Mouse (Mus musculus) forebrain, embryonic 10.5 days (tissue): Measurements from ENCODE around the gene Tedc2. TPM values are rescaled to one million over a fixed set of nuclear protein-coding genes. Genes with fewer than 3 reads are reported as not detected.

Experiments used
- DNase-seq: peaks from one replicate; pipeline ENCODE4 v3.0.0-alpha.2; 2017; ENCODE audit warnings: low spot score; ENCODE audit errors: extremely low spot score
- H3K27ac ChIP-seq: fragments of 300-500 bp; sonication (generic); 2 replicates; pipeline ENCODE4 v1.5.1; 2016; ENCODE audit warnings: mild to moderate bottlenecking
- H3K27me3 ChIP-seq: fragments of 300-500 bp; sonication (generic); 2 replicates; pipeline ENCODE4 v1.6.1; 2016; ENCODE audit warnings: mild to moderate bottlenecking; ENCODE audit not compliant: poor library complexity, severe bottlenecking
- H3K36me3 ChIP-seq: fragments of 300-500 bp; sonication (generic); replicated peaks from 2 replicates; pipeline ENCODE4 v1.6.1; 2016; ENCODE audit warnings: mild to moderate bottlenecking, moderate library complexity
- H3K4me1 ChIP-seq: fragments of 300-500 bp; sonication (generic); 2 replicates; pipeline ENCODE4 v1.6.1; 2016
- H3K4me3 ChIP-seq: fragments of 300-500 bp; sonication (generic); 2 replicates; pipeline ENCODE4 v1.5.1; 2016; ENCODE audit warnings: mild to moderate bottlenecking, moderate library complexity
- H3K9me3 ChIP-seq: fragments of 300-500 bp; sonication (generic); 2 replicates; pipeline ENCODE4 v1.6.1; 2016; ENCODE audit warnings: mild to moderate bottlenecking, moderate library complexity
- WGBS: fragments of 180-500 bp; shearing (Covaris S2); methylation state at CpG from one replicate; pipeline ENCODE4 v1.1.7; 2016; 5-methylcytosine and 5-hydroxymethylcytosine counted together
- polyA plus RNA-seq: library from polyadenylated mRNA; unstranded; fragments of >200 nt; fragmentation: Nextera tagmentation; extraction: Ambion mirVana; gene quantifications from 2 replicates; pipeline ENCODE4 v1.2.1, GENCODE M21; 2016

Tedc2 gene
- polyA plus RNA-seq, 1 experiment from 2014 or later, result 22.1 TPM

DNA sequence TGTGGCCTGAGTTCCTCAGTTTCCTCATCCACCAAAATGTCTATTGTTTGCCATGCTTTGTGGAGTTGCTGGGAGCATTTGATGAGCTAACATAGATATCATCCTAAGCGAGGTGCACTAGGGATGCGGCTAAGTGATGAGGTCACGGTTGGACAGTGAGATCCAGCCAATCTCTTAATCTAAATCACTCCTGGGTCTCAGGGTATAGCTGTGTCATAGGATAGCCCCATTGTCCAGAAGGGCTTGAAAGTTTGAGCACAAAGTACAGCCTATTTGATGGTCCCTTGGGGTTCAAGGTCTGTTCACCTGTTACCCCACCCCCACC lies 10.8 kb downstream of the Tedc2 start:
- Histone ChIP-seq H3K4me3 (peak overlapping the region; percentile 67), H3K27ac (peak overlapping the region; percentile 90), H3K36me3 (peaks cover 10% of the 10 kb centered on the region), H3K9me3 (no peaks in the 10 kb centered on the region), H3K4me1 (peaks cover 78% of the 10 kb centered on the region), H3K27me3 (peaks cover 59% of the 10 kb centered on the region)
- DNase-seq, result no peak
- WGBS, result 75% methylated on average over 3 of the region's 3 CpGs

DNA sequence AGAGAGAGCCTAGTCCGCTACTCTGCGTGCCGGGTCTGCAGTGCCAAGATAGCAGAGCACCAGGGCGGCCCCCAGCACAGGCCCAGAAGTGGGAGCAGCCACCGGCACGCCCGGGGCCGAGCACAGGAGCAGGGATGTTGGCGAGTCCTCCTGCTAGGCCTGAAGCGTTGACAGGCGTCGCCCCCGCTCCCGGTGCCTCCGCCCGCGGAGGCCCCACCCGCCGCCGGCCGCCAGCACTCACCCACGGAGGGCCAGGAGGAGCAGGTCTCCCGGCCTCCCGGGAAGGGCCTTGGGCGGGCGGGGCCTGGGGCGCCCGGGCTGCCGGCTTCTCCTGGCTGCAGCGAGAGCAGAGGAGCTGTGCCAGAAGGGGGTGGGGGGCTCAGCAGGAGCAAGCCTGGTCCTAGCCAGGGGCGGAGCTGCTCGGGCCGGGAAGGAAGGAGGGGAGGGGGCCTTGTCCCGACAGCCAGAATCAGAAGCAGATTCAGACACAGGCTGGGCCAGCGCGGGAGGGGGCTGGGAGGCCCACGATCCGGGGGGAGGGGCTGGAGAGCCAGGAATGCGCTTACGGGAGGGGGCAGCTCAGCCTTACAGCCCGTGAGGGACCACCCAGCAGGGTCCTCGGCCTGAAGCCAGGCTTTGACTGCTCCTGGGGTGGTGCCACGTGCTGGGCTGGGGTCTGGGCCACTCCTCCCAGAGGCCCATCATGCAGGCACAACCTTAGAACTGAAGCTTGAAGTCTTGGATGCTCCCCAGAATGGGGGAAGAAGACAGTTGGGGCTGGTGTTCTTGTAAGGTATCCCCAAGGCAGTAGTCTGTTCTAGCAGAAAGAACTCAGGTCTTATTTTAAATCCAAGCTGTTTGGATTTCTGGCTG lies 11.4 kb downstream of the Tedc2 start, which contains the start of gene Ntn3:
Ntn3 (minus strand) TSS at position 489 of the 873 bp plus-strand sequence.
- Histone ChIP-seq H3K9me3 (no peaks in the 10 kb centered on the region), H3K4me1 (peaks cover 84% of the 10 kb centered on the region), H3K27me3 (peaks cover 63% of the 10 kb centered on the region), H3K36me3 (peaks cover 4% of the 10 kb centered on the region), H3K4me3 (peak within 1 kb of the TSS; percentile 67), H3K27ac (peak within 1 kb of the TSS; percentile 90)
- 2% methylated on average over 42 of the region's 43 CpGs for WGBS
- peak; percentile 72 for DNase-seq

- H3K27me3 ChIP-seq, result peaks cover 63% of the 10 kb centered on the region
- DNase-seq, result peak; percentile 57
- H3K4me3 ChIP-seq, result peak overlapping the region; percentile 67
- no peaks in the 10 kb centered on the region for H3K9me3 ChIP-seq
- no peaks in the 10 kb centered on the region for H3K36me3 ChIP-seq
- WGBS, result 2% methylated on average over 29 of the region's 29 CpGs
- peaks cover 88% of the 10 kb centered on the region for H3K4me1 ChIP-seq
- peak overlapping the region; percentile 90 for H3K27ac ChIP-seq
Observed at GRCm38 (mm10) chr17:24208641-24209042, 12.0 kb downstream of the Tedc2 start.

- peaks cover 94% of the 10 kb centered on the region for H3K4me1 ChIP-seq
- no peaks in the 10 kb centered on the region for H3K36me3 ChIP-seq
- H3K4me3 ChIP-seq, result peak overlapping the region; percentile 67
- 57% methylated on average over 34 of the region's 34 CpGs for WGBS
- peaks cover 63% of the 10 kb centered on the region for H3K27me3 ChIP-seq
- H3K9me3 ChIP-seq, result no peaks in the 10 kb centered on the region
- H3K27ac ChIP-seq, result peak overlapping the region; percentile 90
- DNase-seq, result peak; percentile 21
Observed at GRCm38 (mm10) chr17:24207768-24208640, 12.6 kb downstream of the Tedc2 start.

GRCm38 (mm10) chr17:24206451-24207351 lies 13.9 kb downstream of the Tedc2 start:
- Histone ChIP-seq H3K27ac (peak overlapping the region; percentile 78), H3K27me3 (peaks cover 63% of the 10 kb centered on the region), H3K4me1 (peaks cover 86% of the 10 kb centered on the region), H3K4me3 (peak overlapping the region; percentile 67), H3K36me3 (no peaks in the 10 kb centered on the region), H3K9me3 (no peaks in the 10 kb centered on the region)
- peak; percentile 57 for DNase-seq
- 7% methylated on average over 62 of the region's 62 CpGs for WGBS

DNA sequence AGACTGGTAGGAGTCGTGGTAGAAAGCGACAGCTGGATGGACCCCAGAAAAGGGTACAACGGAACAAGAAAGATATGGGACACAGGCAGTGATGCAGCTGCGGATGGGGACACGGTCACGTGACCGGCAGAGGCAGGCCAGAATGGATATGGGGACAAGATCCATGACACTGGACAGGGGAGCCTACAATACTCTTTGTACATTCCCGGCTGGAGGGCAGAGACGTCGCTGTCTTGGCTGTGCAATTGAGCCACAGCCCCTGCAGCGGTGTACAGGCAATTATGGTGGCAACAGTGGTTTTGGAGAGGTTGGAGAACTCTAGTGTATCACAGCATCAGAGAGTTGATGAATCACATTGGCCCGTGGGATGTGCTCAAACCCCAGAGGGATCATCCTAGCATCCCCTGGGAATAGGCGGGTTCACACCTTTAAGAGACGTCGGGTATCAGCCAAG lies 14.7 kb downstream of the Tedc2 start:
- H3K27ac ChIP-seq, result peak overlapping the region; percentile 78
- peaks cover 56% of the 10 kb centered on the region for H3K27me3 ChIP-seq
- WGBS, result 6% methylated on average over 15 of the region's 15 CpGs
- H3K4me3 ChIP-seq, result peak overlapping the region; percentile 67
- no peaks in the 10 kb centered on the region for H3K9me3 ChIP-seq
- no peak for DNase-seq
- no peaks in the 10 kb centered on the region for H3K36me3 ChIP-seq
- peaks cover 82% of the 10 kb centered on the region for H3K4me1 ChIP-seq

DNA sequence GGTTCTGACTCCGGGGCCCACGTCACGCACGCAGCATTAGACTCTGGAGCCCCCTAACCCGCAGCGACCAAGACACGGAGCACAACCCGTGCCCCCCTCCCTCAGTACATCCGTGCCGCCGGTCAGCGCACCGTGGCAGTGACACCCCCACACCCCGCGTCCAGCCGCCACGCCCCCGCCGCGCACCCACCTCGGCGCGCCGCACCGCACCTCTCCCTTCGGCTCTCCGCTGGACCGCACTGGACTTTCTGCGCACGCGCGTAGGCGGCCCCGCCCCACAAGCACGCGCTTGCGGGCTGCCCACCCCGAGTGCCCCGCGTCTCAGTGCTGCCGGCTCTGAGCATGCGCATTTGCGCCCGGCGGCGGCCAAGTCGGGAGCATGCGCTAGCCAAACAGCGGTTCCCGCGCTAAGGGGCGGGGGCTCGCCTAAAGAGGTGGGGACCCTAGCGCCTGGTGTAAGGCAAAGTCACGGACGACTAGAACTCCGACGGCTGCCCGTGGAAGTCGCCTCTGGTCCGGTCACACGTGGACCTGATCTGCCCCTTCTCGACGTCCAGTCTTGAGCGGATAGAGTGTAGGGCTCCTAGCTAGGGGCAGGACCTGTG lies 15.3 kb downstream of the Tedc2 start, which contains the start of gene Tbc1d24:
Tbc1d24 (minus strand) TSS at position 279 of the 605 bp plus-strand sequence.
- Histone ChIP-seq H3K27ac (peak within 1 kb of the TSS; percentile 78), H3K4me3 (peak within 1 kb of the TSS; percentile 67), H3K27me3 (peaks cover 51% of the 10 kb centered on the region), H3K36me3 (no peaks in the 10 kb centered on the region), H3K9me3 (no peaks in the 10 kb centered on the region), H3K4me1 (peaks cover 82% of the 10 kb centered on the region)
- WGBS, result under 1% methylated on average over 65 of the region's 65 CpGs
- DNase-seq, result peak; percentile 96

GRCm38 (mm10) chr17:24204846-24205245 lies 15.8 kb downstream of the Tedc2 start:
- Histone ChIP-seq H3K27ac (peak overlapping the region; percentile 78), H3K36me3 (no peaks in the 10 kb centered on the region), H3K4me3 (peak overlapping the region; percentile 67), H3K27me3 (peaks cover 45% of the 10 kb centered on the region), H3K4me1 (peaks cover 80% of the 10 kb centered on the region), H3K9me3 (no peaks in the 10 kb centered on the region)
- no peak for DNase-seq
- WGBS, result 14% methylated on average over 7 of the region's 7 CpGs

GRCm38 (mm10) chr17:24203611-24204534 lies 16.8 kb downstream of the Tedc2 start:
- H3K27ac ChIP-seq, result no peak overlapping the region
- H3K4me3 ChIP-seq, result peak overlapping the region; percentile 67; the same call in 1 of the 2 replicates
- DNase-seq, result no peak

DNA sequence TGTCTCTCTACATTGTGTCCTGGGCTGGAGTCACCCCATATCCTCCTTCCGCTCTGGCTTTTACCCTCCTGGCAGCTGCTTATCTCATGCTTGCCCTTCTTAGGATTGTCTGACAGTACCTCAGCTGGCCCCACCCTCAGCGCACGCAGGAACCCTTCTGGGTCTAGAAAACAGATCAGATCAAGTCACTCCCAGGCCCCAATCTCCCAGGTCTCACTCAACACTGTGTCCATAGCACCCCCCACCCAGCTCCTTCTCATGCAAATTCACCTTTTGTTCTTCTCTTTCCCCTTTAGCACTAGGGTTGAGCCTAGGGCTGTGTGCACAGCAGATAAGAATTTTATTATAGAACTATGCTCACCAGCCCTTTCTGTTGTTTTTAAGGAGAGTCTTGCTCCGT lies 17.6 kb downstream of the Tedc2 start:
- H3K4me1 ChIP-seq, result peaks cover 66% of the 10 kb centered on the region
- H3K4me3 ChIP-seq, result no peak overlapping the region
- H3K27me3 ChIP-seq, result peaks cover 28% of the 10 kb centered on the region
- no peaks in the 10 kb centered on the region for H3K9me3 ChIP-seq
- 47% methylated on average over 4 of the region's 4 CpGs for WGBS
- no peak for DNase-seq
- H3K36me3 ChIP-seq, result no peaks in the 10 kb centered on the region
- H3K27ac ChIP-seq, result no peak overlapping the region

More at GRCm38 (mm10) chr17:24203611-24204534, 16.8 kb downstream of the Tedc2 start:
- no peaks in the 10 kb centered on the region for H3K9me3 ChIP-seq
- 83% methylated on average over 3 of the region's 3 CpGs for WGBS
- peaks cover 74% of the 10 kb centered on the region for H3K4me1 ChIP-seq
- peaks cover 36% of the 10 kb centered on the region for H3K27me3 ChIP-seq
- no peaks in the 10 kb centered on the region for H3K36me3 ChIP-seq

DNA sequence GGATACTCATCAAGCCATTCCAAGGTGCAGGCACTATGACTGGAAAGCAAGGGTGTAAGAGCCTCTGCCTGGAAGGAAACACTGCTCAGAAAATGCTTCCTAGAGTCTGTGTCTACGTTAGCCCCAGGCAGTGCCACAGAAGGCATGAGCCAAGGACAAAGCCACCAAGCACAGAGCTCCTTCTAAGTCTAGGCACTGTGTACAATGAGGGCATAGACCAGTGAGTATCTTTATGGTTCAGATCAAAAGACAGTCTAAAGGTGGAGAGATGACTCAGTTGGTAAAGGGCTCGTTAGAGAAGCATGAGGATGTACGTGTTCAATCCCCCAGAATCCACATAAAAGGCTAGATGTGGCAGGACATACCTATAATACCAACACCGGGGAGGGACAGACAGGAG lies 19.6 kb downstream of the Tedc2 start:
- peaks cover 46% of the 10 kb centered on the region for H3K4me1 ChIP-seq
- no peak overlapping the region for H3K4me3 ChIP-seq
- no peaks in the 10 kb centered on the region for H3K36me3 ChIP-seq
- DNase-seq, result no peak
- H3K27ac ChIP-seq, result no peak overlapping the region
- H3K27me3 ChIP-seq, result peaks cover 8% of the 10 kb centered on the region
- 80% methylated on average over 4 of the region's 4 CpGs for WGBS
- H3K9me3 ChIP-seq, result no peaks in the 10 kb centered on the region
